Mouse (Mus musculus): ENCODE data around the gene Gng7.

The Gng7 gene

DNA sequence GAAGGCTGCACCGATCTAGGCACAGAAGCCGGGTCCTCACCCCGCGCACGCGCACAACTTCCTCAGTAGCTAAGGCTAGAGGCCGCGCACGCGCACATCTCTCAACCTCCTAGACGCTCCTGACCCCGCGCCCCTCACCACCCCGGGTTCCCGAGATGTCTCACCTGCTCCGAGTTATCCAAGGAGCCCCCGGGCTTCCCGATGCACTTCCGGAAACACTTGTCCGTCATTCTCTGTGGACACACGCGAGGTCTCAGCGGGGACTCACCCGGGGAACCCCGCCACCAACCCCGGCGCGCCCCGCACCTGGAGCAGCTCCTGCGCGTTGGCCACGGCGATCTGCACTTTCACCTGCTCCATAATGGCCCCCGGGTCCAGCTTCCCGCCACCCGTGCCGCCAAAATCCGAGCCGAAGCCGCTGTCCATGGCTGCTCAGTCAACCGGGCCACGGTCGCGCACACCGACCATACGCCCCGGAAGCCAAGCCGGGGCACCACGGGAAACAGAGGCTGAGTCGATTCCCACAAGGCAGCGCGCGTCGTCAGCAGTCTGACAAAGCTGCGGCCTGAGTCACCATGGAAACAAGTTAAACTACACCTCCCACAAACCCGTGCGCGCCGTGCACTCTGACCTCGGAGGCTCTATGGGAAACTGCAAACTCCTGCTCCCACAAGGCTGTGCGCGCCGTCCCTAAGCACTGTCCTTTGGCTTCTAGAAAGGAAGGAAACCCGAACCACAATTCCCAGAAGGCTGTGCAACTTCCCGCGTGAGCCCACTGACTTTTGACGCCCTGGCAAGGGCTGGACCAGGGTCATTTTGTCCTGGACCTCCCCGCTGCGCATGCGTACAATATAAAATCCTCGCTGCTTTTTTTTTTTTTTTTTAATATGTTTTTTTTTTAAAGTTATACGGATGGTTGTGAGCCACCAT, 114.2 kb downstream of the Gng7 start, which contains the start of gene Timm13:
TSS of gene Timm13 (minus strand) at position 652 of the 930 bp plus-strand sequence.
- DNase-seq (ENCODE audit: low spot score in 2 of 2) = peak; percentile 94 to 96

DNA sequence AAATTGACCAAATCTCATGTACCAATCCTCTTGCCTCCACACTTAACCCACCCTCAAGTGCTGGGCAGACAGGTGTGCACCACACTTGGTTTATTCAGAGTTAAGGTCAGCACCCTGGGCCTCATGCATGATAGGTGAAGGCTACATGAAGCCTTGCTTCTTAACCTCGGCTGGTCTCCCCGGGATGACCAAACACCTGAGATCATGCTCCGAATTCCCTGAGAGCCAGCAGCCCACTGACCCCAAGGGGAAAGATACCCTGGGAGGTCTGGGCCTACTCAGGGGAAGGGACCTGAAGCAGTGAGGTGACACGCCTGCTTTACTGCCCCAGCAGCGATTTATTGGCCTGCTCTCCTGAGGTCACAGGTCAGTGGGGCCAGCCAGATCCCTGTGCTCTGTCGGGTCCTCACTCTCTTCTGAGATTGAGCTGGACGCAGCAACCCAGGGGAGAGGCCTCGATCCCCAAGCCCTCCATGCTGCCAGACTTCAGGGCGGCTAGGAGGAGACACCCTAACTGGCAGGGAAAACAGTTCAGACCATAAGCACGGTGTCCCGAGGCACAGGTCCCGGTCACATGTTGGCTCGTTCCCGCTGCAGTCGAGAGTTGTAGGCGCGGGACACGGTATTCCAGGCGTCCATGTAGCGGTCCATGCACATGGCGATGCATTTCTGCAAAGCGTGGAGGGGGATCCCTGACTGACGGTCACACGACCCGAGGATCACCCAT, 115.0 kb downstream of the Gng7 start:
- no peak for DNase-seq (ENCODE audit: low spot score in 2 of 2)

DNA sequence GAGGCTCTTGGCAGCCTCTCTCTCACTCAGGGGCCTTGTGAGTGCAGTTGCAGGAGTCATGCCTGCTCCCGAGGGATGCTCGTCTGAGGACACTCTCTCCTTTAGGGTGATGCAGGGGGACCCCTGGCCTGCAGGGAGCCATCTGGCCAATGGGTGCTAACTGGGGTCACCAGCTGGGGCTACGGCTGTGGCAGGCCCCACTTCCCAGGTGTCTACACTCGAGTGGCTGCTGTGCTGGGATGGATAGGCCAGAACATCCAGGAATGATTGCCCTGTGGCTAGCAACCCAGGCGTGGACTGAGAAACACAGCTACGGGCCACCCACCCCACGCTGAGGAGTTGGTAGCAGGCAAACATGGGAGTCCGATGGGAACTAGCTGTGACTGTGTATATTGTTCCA, 115.7 kb downstream of the Gng7 start:
- no peak for DNase-seq (ENCODE audit: low spot score in 2 of 2)
